Mouse (Mus musculus): ENCODE measurements around the gene Tpr. TPM values are rescaled to one million over a fixed set of nuclear protein-coding genes. Genes with fewer than 3 reads are reported as not detected.

Tpr gene
- polyA plus RNA-seq, 1 experiment from 2014 or later, result 103 TPM

GRCm38 (mm10) chr1:150463691-150464090, 71.1 kb downstream of the Tpr start:
- WGBS (ENCODE audit: insufficient replicate concordance), result 74% methylated on average over 4 of the region's 4 CpGs
- H3K36me3 ChIP-seq, result no peaks in the 10 kb centered on the region
- no peak overlapping the region for H3K4me2 ChIP-seq
- H3K4me3 ChIP-seq (replicated peaks), result no peak overlapping the region
- H3K9ac ChIP-seq, result no peak overlapping the region
- no peak overlapping the region for H3K27ac ChIP-seq
- no peaks in the 10 kb centered on the region for H3K27me3 ChIP-seq
- ATAC-seq (ENCODE audit: low read depth), result no peak
- no peaks in the 10 kb centered on the region for H3K9me3 ChIP-seq (replicated peaks)
- no peak for DNase-seq
- H3K4me1 ChIP-seq (replicated peaks), result peaks cover 6% of the 10 kb centered on the region

GRCm38 (mm10) chr1:150465364-150465763, 72.7 kb downstream of the Tpr start:
- Histone ChIP-seq H3K27ac (no peak overlapping the region), H3K36me3 (no peaks in the 10 kb centered on the region), H3K9ac (no peak overlapping the region), H3K4me3 (replicated peaks) (no peak overlapping the region), H3K9me3 (replicated peaks) (no peaks in the 10 kb centered on the region), H3K27me3 (no peaks in the 10 kb centered on the region), H3K4me2 (no peak overlapping the region), H3K4me1 (replicated peaks) (no peaks in the 10 kb centered on the region)
- 50% methylated on average over 10 of the region's 10 CpGs for WGBS (ENCODE audit: insufficient replicate concordance)
- no peak for ATAC-seq (ENCODE audit: low read depth)
- DNase-seq, result no peak

GRCm38 (mm10) chr1:150466132-150466531, 73.5 kb downstream of the Tpr start, which contains the start of gene Prg4:
Gene Prg4 (minus strand): TSS chr1:150466165.
- Histone ChIP-seq H3K27ac (no peak within 1 kb of the TSS), H3K4me3 (replicated peaks) (no peak within 1 kb of the TSS), H3K4me2 (no peak within 1 kb of the TSS), H3K9me3 (replicated peaks) (no peaks in the 10 kb centered on the region), H3K9ac (no peak within 1 kb of the TSS), H3K27me3 (no peaks in the 10 kb centered on the region), H3K36me3 (no peaks in the 10 kb centered on the region), H3K4me1 (replicated peaks) (no peaks in the 10 kb centered on the region)
- DNase-seq (no peak), ATAC-seq (ENCODE audit: low read depth) (no peak)
- 77% methylated on average over 3 of the region's 3 CpGs for WGBS (ENCODE audit: insufficient replicate concordance)

- Histone ChIP-seq H3K4me1 (replicated peaks) (no peaks in the 10 kb centered on the region), H3K36me3 (no peaks in the 10 kb centered on the region), H3K27ac (no peak overlapping the region), H3K9ac (no peak overlapping the region), H3K27me3 (no peaks in the 10 kb centered on the region), H3K4me3 (replicated peaks) (no peak overlapping the region), H3K9me3 (replicated peaks) (0 out of 2 replicates have a peak, but pooled peaks cover 3% of the 10 kb centered on the region), H3K4me2 (no peak overlapping the region)
- no peak for DNase-seq
- 21% methylated on average over 3 of the region's 3 CpGs for WGBS (ENCODE audit: insufficient replicate concordance)
- ATAC-seq (ENCODE audit: low read depth), result no peak
Observed at GRCm38 (mm10) chr1:150469992-150470391, 77.4 kb downstream of the Tpr start.

- 68% methylated on average over 7 of the region's 7 CpGs for WGBS (ENCODE audit: insufficient replicate concordance)
Observed at GRCm38 (mm10) chr1:150472525-150472924, 79.9 kb downstream of the Tpr start.

GRCm38 (mm10) chr1:150480674-150481073, 88.0 kb downstream of the Tpr start:
- Histone ChIP-seq H3K27ac (no peak overlapping the region), H3K27me3 (no peaks in the 10 kb centered on the region), H3K4me3 (replicated peaks) (no peak overlapping the region), H3K4me2 (no peak overlapping the region), H3K9ac (no peak overlapping the region), H3K4me1 (replicated peaks) (no peaks in the 10 kb centered on the region), H3K36me3 (no peaks in the 10 kb centered on the region), H3K9me3 (replicated peaks) (no peaks in the 10 kb centered on the region)
- ATAC-seq (ENCODE audit: low read depth), result no peak
- DNase-seq, result no peak
- 66% methylated on average over 5 of the region's 5 CpGs for WGBS (ENCODE audit: insufficient replicate concordance)

More at GRCm38 (mm10) chr1:150472525-150472924, 79.9 kb downstream of the Tpr start:
- Histone ChIP-seq H3K9me3 (replicated peaks) (0 out of 2 replicates have a peak, but pooled peaks cover 3% of the 10 kb centered on the region), H3K27me3 (no peaks in the 10 kb centered on the region), H3K36me3 (no peaks in the 10 kb centered on the region), H3K27ac (no peak overlapping the region), H3K4me2 (no peak overlapping the region), H3K9ac (no peak overlapping the region), H3K4me3 (replicated peaks) (no peak overlapping the region), H3K4me1 (replicated peaks) (no peaks in the 10 kb centered on the region)
- no peak for ATAC-seq (ENCODE audit: low read depth)
- DNase-seq, result no peak

- WGBS (ENCODE audit: insufficient replicate concordance), result 82% methylated on average over 2 of the region's 2 CpGs
- Histone ChIP-seq H3K36me3 (no peaks in the 10 kb centered on the region), H3K4me2 (no peak overlapping the region), H3K27me3 (no peaks in the 10 kb centered on the region), H3K9me3 (replicated peaks) (no peaks in the 10 kb centered on the region), H3K4me1 (replicated peaks) (no peaks in the 10 kb centered on the region), H3K9ac (no peak overlapping the region), H3K4me3 (replicated peaks) (no peak overlapping the region), H3K27ac (no peak overlapping the region)
- DNase-seq (no peak), ATAC-seq (ENCODE audit: low read depth) (no peak)
Observed at GRCm38 (mm10) chr1:150489148-150489547, 96.5 kb downstream of the Tpr start.

- H3K9me3 ChIP-seq (replicated peaks), result no peaks in the 10 kb centered on the region
- no peaks in the 10 kb centered on the region for H3K36me3 ChIP-seq
- no peak overlapping the region for H3K4me3 ChIP-seq (replicated peaks)
- no peaks in the 10 kb centered on the region for H3K27me3 ChIP-seq
- no peak for ATAC-seq (ENCODE audit: low read depth)
- no peak overlapping the region for H3K4me2 ChIP-seq
- DNase-seq, result no peak
- no peaks in the 10 kb centered on the region for H3K4me1 ChIP-seq (replicated peaks)
- WGBS (ENCODE audit: insufficient replicate concordance), result 56% methylated on average over 6 of the region's 6 CpGs
- H3K27ac ChIP-seq, result no peak overlapping the region
- H3K9ac ChIP-seq, result no peak overlapping the region
Observed at GRCm38 (mm10) chr1:150496626-150497302, 104.1 kb downstream of the Tpr start.

GRCm38 (mm10) chr1:150497690-150498089, 105.1 kb downstream of the Tpr start:
- ATAC-seq (ENCODE audit: low read depth) (no peak), DNase-seq (no peak)
- H3K9me3 ChIP-seq (replicated peaks), result no peaks in the 10 kb centered on the region
- H3K4me2 ChIP-seq, result no peak overlapping the region
- no peaks in the 10 kb centered on the region for H3K36me3 ChIP-seq
- H3K27ac ChIP-seq, result no peak overlapping the region
- H3K4me1 ChIP-seq (replicated peaks), result no peaks in the 10 kb centered on the region
- H3K9ac ChIP-seq, result no peak overlapping the region
- H3K27me3 ChIP-seq, result no peaks in the 10 kb centered on the region
- H3K4me3 ChIP-seq (replicated peaks), result no peak overlapping the region
- 35% methylated on average over 2 of the region's 2 CpGs for WGBS (ENCODE audit: insufficient replicate concordance)

- Histone ChIP-seq H3K36me3 (no peaks in the 10 kb centered on the region), H3K27me3 (no peaks in the 10 kb centered on the region), H3K4me1 (replicated peaks) (no peaks in the 10 kb centered on the region), H3K9ac (no peak overlapping the region), H3K27ac (no peak overlapping the region), H3K9me3 (replicated peaks) (no peaks in the 10 kb centered on the region), H3K4me3 (replicated peaks) (no peak overlapping the region), H3K4me2 (no peak overlapping the region)
- ATAC-seq (ENCODE audit: low read depth) (no peak), DNase-seq (no peak)
- WGBS (ENCODE audit: insufficient replicate concordance), result 52% methylated on average over 2 of the region's 2 CpGs
Observed at GRCm38 (mm10) chr1:150498177-150498576, 105.5 kb downstream of the Tpr start.

All from liver, embryonic 13.5 days (tissue).